In the genomic region with DNA sequence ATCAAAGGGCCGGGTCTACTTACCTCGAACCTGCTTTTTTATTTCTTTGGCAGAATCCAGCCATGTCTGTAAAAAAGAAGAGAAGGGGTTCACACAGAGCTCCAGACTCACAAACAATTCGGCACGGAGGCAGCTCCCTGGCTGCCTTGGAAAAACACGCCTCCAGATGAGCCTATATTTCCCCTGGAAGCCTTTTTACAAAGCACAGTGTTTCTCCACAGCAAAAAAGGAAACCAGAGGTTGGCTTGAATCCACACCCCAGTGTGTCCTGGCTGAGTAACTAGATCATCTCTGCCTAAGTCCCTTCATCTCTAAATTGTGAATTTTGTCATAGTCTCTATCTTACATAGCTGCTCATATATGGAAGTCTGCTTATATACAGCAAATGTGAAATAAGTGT, we compare ENCODE assay signal across 14 mouse cellular contexts.
DNase-seq lines count a peak whose midpoint lies in the region; ATAC-seq and TF ChIP-seq lines count a peak whose summit lies in the region.
"Had no signal": no experiment of that assay in that cellular context is flagged by ENCODE, and none has a peak within 500 bp of the region (broad histone marks: within the 10 kb centered on the region; RNA-seq: fewer than 3 reads in every experiment).

No protein-coding gene starts in this region.

- H3K4me2 ChIP-seq in heart, embryonic 11.5 days = no peak overlapping the region
- H3K4me2 ChIP-seq in limb, embryonic 15.5 days = no peak overlapping the region
- H3K4me2 ChIP-seq in midbrain, postnatal 0 days (ENCODE audit: low read depth, low read length, poor library complexity, severe bottlenecking) = no peak overlapping the region
- H3K4me2 ChIP-seq: hindbrain, embryonic 14.5 days; liver, embryonic 13.5 days; midbrain, embryonic 11.5 days had no signal

- no peaks in the 10 kb centered on the region for H3K4me1 ChIP-seq in heart, embryonic 11.5 days (ENCODE audit: control insufficient read depth, insufficient read depth, low read length)
- H3K4me1 ChIP-seq in heart, adult 2 months (ENCODE audit: control insufficient read depth, insufficient read depth, low read length) = no peaks in the 10 kb centered on the region
- H3K4me1 ChIP-seq in limb, embryonic 15.5 days = no peaks in the 10 kb centered on the region
- no peaks in the 10 kb centered on the region for H3K4me1 ChIP-seq in limb, embryonic 10.5 days
- no peaks in the 10 kb centered on the region for H3K4me1 ChIP-seq in midbrain, postnatal 0 days (ENCODE audit: insufficient read depth, low read length)
- H3K4me1 ChIP-seq: liver, embryonic 13.5 days had no signal

- no peaks in the 10 kb centered on the region for H3K27me3 ChIP-seq in heart, embryonic 11.5 days (ENCODE audit: control insufficient read depth, insufficient read depth, low read length)
- no peaks in the 10 kb centered on the region for H3K27me3 ChIP-seq in heart, adult 2 months (ENCODE audit: control insufficient read depth, insufficient read depth, low read length)
- no peaks in the 10 kb centered on the region for H3K27me3 ChIP-seq in limb, embryonic 15.5 days
- no peaks in the 10 kb centered on the region for H3K27me3 ChIP-seq in limb, embryonic 10.5 days (ENCODE audit: low read depth, poor library complexity, severe bottlenecking)
- no peaks in the 10 kb centered on the region for H3K27me3 ChIP-seq in midbrain, postnatal 0 days (ENCODE audit: insufficient read depth, low read length)
- H3K27me3 ChIP-seq: liver, embryonic 13.5 days had no signal

- no peak for TF ChIP-seq EP300 in heart, adult 2 months (IDR thresholded peaks at IDR 0.05; ENCODE audit: insufficient read depth, low read depth, low read length)

- H3K4me3 ChIP-seq in heart, embryonic 11.5 days (ENCODE audit: low read depth, low read length) = no peak overlapping the region
- no peak overlapping the region for H3K4me3 ChIP-seq in heart, adult 2 months
- no peak overlapping the region for H3K4me3 ChIP-seq in limb, embryonic 15.5 days
- no peak overlapping the region for H3K4me3 ChIP-seq in limb, embryonic 10.5 days
- no peak overlapping the region for H3K4me3 ChIP-seq in left cerebral cortex, adult 2 months
- H3K4me3 ChIP-seq in midbrain, postnatal 0 days (ENCODE audit: low read depth, low read length) = no peak overlapping the region
- H3K4me3 ChIP-seq: liver, embryonic 13.5 days had no signal

- intact Hi-C loops in heart, adult 2 months (cut with DNase I) = no loop called here
- intact Hi-C loops in left cerebral cortex, adult 2 months (cut with DNase I) = loop anchor here (5.0 kb wide), 1 partner anchor 50 kb away; no protein-coding TSS in a partner anchor

- 77% methylated on average over 5 of the region's 5 CpGs for WGBS in heart, embryonic 11.5 days (ENCODE audit: insufficient replicate concordance)
- 32% methylated on average over 5 of the region's 5 CpGs for WGBS in heart, adult 2 months
- WGBS in limb, embryonic 15.5 days = 66% methylated on average over 5 of the region's 5 CpGs
- 88% methylated on average over 5 of the region's 5 CpGs for WGBS in limb, embryonic 10.5 days
- 66% methylated on average over 5 of the region's 5 CpGs for WGBS in midbrain, postnatal 0 days

- H3K9ac ChIP-seq in heart, embryonic 11.5 days (ENCODE audit: low read depth, low read length) = no peak overlapping the region
- H3K9ac ChIP-seq in heart, adult 2 months (ENCODE audit: low read depth, low read length) = no peak overlapping the region
- H3K9ac ChIP-seq in limb, embryonic 15.5 days = no peak overlapping the region
- H3K9ac ChIP-seq in midbrain, postnatal 0 days (replicated peaks; ENCODE audit: low read length, poor library complexity, severe bottlenecking) = no peak overlapping the region
- H3K9ac ChIP-seq: hindbrain, embryonic 14.5 days; liver, embryonic 13.5 days had no signal

- H3K9me3 ChIP-seq in heart, embryonic 11.5 days (replicated peaks; ENCODE audit: control insufficient read depth, low read length) = no peaks in the 10 kb centered on the region
- no peaks in the 10 kb centered on the region for H3K9me3 ChIP-seq in limb, embryonic 15.5 days
- no peaks in the 10 kb centered on the region for H3K9me3 ChIP-seq in limb, embryonic 10.5 days (replicated peaks)
- H3K9me3 ChIP-seq in midbrain, postnatal 0 days (ENCODE audit: low read length) = no peaks in the 10 kb centered on the region
- H3K9me3 ChIP-seq: liver, embryonic 13.5 days had no signal

- ATAC-seq in heart, embryonic 11.5 days (replicated peaks; ENCODE audit: insufficient number of reproducible peaks, low FRiP score, low TSS enrichment) = no peak
- ATAC-seq in limb, embryonic 15.5 days (ENCODE audit: insufficient number of reproducible peaks, low FRiP score, low TSS enrichment, low read depth) = no peak
- no peak for ATAC-seq in monocyte, adult 5-6 weeks (replicated peaks; ENCODE audit: insufficient number of reproducible peaks, low FRiP score, low TSS enrichment, poor library complexity, severe bottlenecking)
- no peak for ATAC-seq in midbrain, postnatal 0 days (ENCODE audit: low FRiP score)
- ATAC-seq: forebrain, embryonic 16.5 days had no signal

- H3K36me3 ChIP-seq in heart, embryonic 11.5 days (ENCODE audit: control insufficient read depth, insufficient read depth, low read length) = peaks cover 7% of the 10 kb centered on the region
- peaks cover 11% of the 10 kb centered on the region for H3K36me3 ChIP-seq in heart, adult 2 months (ENCODE audit: control insufficient read depth, insufficient read depth, low read length)
- H3K36me3 ChIP-seq in limb, embryonic 15.5 days = peaks cover 12% of the 10 kb centered on the region
- H3K36me3 ChIP-seq in limb, embryonic 10.5 days = peaks cover 79% of the 10 kb centered on the region
- peaks cover 11% of the 10 kb centered on the region; the same call in 1 of the 2 replicates for H3K36me3 ChIP-seq in midbrain, postnatal 0 days (ENCODE audit: insufficient read depth, low read length)

- no peak for TF ChIP-seq POLR2A in heart, adult 2 months (IDR thresholded peaks at IDR 0.05; ENCODE audit: insufficient read depth, low read depth, low read length)

- H3K27ac ChIP-seq in heart, embryonic 11.5 days (ENCODE audit: low read depth, low read length) = 0 out of 2 replicates have a peak overlapping the region, but pooled peaks have one; percentile 32
- H3K27ac ChIP-seq in heart, adult 2 months = no peak overlapping the region
- 0 out of 2 replicates have a peak overlapping the region, but pooled peaks have one; percentile 57 for H3K27ac ChIP-seq in limb, embryonic 15.5 days
- H3K27ac ChIP-seq in limb, embryonic 10.5 days = no peak overlapping the region
- peak overlapping the region; percentile 55 for H3K27ac ChIP-seq in left cerebral cortex, adult 2 months
- H3K27ac ChIP-seq in midbrain, postnatal 0 days (ENCODE audit: low read depth, low read length) = no peak overlapping the region
- H3K27ac ChIP-seq: hindbrain, embryonic 14.5 days; liver, embryonic 13.5 days had no signal

- no peaks in the 10 kb centered on the region; the same call in 1 of the 2 replicates for H3K79me2 ChIP-seq in heart, adult 2 months (replicated peaks; ENCODE audit: control insufficient read depth, insufficient read depth, low read length)

- DNase-seq in heart, adult 2 months = no peak
- DNase-seq in limb, embryonic 10.5 days (ENCODE audit: low spot score) = no peak
- DNase-seq in left cerebral cortex, adult 2 months (ENCODE audit: extremely low spot score in 1 of 2, low spot score in 2 of 2) = peak; percentile 17 to 47
- no peak for DNase-seq in midbrain, postnatal 0 days (ENCODE audit: low spot score)
- DNase-seq: gastrocnemius, postnatal 36 days; kidney, adult 18-20 months; liver, embryonic 13.5 days; thymus, postnatal 25 days had no signal

- TF ChIP-seq CTCF in heart, adult 2 months (IDR thresholded peaks at IDR 0.05) = no peak
- no peak for TF ChIP-seq CTCF in left cerebral cortex, adult 2 months (IDR thresholded peaks at IDR 0.05)
- TF ChIP-seq CTCF in midbrain, postnatal 0 days (IDR thresholded peaks at IDR 0.05) = no peak

Comparison
In these comparisons a context has a peak if more than half of its experiments do, and no peak if none do; other contexts are left out.
1. H3K27ac ChIP-seq: peak in heart, embryonic 11.5 days (single experiment), limb, embryonic 15.5 days (single experiment) and left cerebral cortex, adult 2 months (single experiment); none in heart, adult 2 months (single experiment), limb, embryonic 10.5 days (single experiment) and midbrain, postnatal 0 days (single experiment).
2. DNase-seq: peak in left cerebral cortex, adult 2 months (2 of 2); none in heart, adult 2 months (0 of 2), limb, embryonic 10.5 days (single experiment) and midbrain, postnatal 0 days (single experiment).